ENCODE assay signal across 29 mouse cellular contexts in genomic region chr2:20516270-20516865, GRCm38 (mm10).
DNase-seq lines count a peak whose midpoint lies in the region; ATAC-seq and TF ChIP-seq lines count a peak whose summit lies in the region.
"Had no signal": no experiment of that assay in that cellular context is flagged by ENCODE, and none has a peak within 500 bp of the region (broad histone marks: within the 10 kb centered on the region; RNA-seq: fewer than 3 reads in every experiment).

No protein-coding gene starts in this region.

- H3K4me3 ChIP-seq in heart, embryonic 11.5 days (ENCODE audit: low read depth, low read length), result no peak overlapping the region
- no peak overlapping the region for H3K4me3 ChIP-seq in ES-E14 (ENCODE audit: insufficient read depth in 1 of 2, low read depth in 1 of 2, low read length in 2 of 2, poor library complexity in 1 of 2, severe bottlenecking in 1 of 2)
- H3K4me3 ChIP-seq in brown adipose tissue, adult 24 weeks (ENCODE audit: insufficient read depth, low read depth, low read length), result no peak overlapping the region
- no peak overlapping the region for H3K4me3 ChIP-seq in forebrain, embryonic 10.5 days
- H3K4me3 ChIP-seq: embryonic facial prominence, embryonic 10.5 days; embryonic facial prominence, embryonic 13.5 days; erythroblast, embryonic 14.5 days; forebrain, embryonic 13.5 days; gastrocnemius, adult 2 months; heart, embryonic 13.5 days; hindbrain, embryonic 15.5 days; intestine, embryonic 15.5 days had no signal

- WGBS in heart, embryonic 11.5 days (ENCODE audit: insufficient replicate concordance), result 84% methylated on average over 8 of the region's 8 CpGs
- whole genome bisulfite sequencing in forebrain, embryonic 10.5 days, result 92% methylated on average over 8 of the region's 8 CpGs

- no peaks in the 10 kb centered on the region for H3K36me3 ChIP-seq in heart, embryonic 11.5 days (ENCODE audit: control insufficient read depth, insufficient read depth, low read length)
- H3K36me3 ChIP-seq in ES-E14 (ENCODE audit: control insufficient read depth, insufficient read depth, low read length, poor library complexity, severe bottlenecking), result no peaks in the 10 kb centered on the region
- no peaks in the 10 kb centered on the region for H3K36me3 ChIP-seq in forebrain, embryonic 10.5 days (replicated peaks)
- H3K36me3 ChIP-seq: embryonic facial prominence, embryonic 10.5 days; embryonic facial prominence, embryonic 13.5 days; heart, embryonic 13.5 days; hindbrain, embryonic 15.5 days; intestine, embryonic 15.5 days had no signal

- no peaks in the 10 kb centered on the region for H3K4me1 ChIP-seq in heart, embryonic 11.5 days (ENCODE audit: control insufficient read depth, insufficient read depth, low read length)
- peaks cover 5 to 15% of the 10 kb centered on the region in 2 experiments for H3K4me1 ChIP-seq in ES-E14 (ENCODE audit: control insufficient read depth in 2 of 2, insufficient read depth in 2 of 2, low read length in 2 of 2, poor library complexity in 1 of 2)
- peaks cover 8% of the 10 kb centered on the region; the same call in 1 of the 2 replicates for H3K4me1 ChIP-seq in brown adipose tissue, adult 24 weeks (ENCODE audit: control insufficient read depth, insufficient read depth, insufficient read length, low read length)
- H3K4me1 ChIP-seq in forebrain, embryonic 10.5 days, result peaks cover 23% of the 10 kb centered on the region

- H3K9me3 ChIP-seq in heart, embryonic 11.5 days (replicated peaks; ENCODE audit: control insufficient read depth, low read length), result no peaks in the 10 kb centered on the region
- H3K9me3 ChIP-seq in ES-E14 (ENCODE audit: control insufficient read depth, insufficient read depth, low read depth, low read length), result no peaks in the 10 kb centered on the region
- H3K9me3 ChIP-seq in forebrain, embryonic 10.5 days, result no peaks in the 10 kb centered on the region
- H3K9me3 ChIP-seq: embryonic facial prominence, embryonic 10.5 days; embryonic facial prominence, embryonic 13.5 days; forebrain, embryonic 13.5 days; hindbrain, embryonic 15.5 days; intestine, embryonic 15.5 days had no signal

- in situ Hi-C loops in ES-E14 (cut with MboI; ENCODE audit: low sequenced_read_pairs in 2 of 2, unreplicated experiment in 2 of 2), result no loop called here

- no peak overlapping the region for H3K27ac ChIP-seq in heart, embryonic 11.5 days (ENCODE audit: low read depth, low read length)
- no peak overlapping the region; the same call in 1 of the 2 replicates for H3K27ac ChIP-seq in ES-E14 (ENCODE audit: insufficient read depth, low read depth, low read length, poor library complexity, severe bottlenecking)
- H3K27ac ChIP-seq in brown adipose tissue, adult 24 weeks (replicated peaks; ENCODE audit: low read depth, low read length), result peak overlapping the region; percentile 63; the same call in 1 of the 2 replicates
- H3K27ac ChIP-seq in forebrain, embryonic 10.5 days, result no peak overlapping the region
- H3K27ac ChIP-seq: embryonic facial prominence, embryonic 10.5 days; embryonic facial prominence, embryonic 13.5 days; forebrain, embryonic 13.5 days; heart, embryonic 13.5 days; hindbrain, embryonic 15.5 days; intestine, embryonic 15.5 days had no signal

- H3K27me3 ChIP-seq in heart, embryonic 11.5 days (ENCODE audit: control insufficient read depth, insufficient read depth, low read length), result no peaks in the 10 kb centered on the region
- H3K27me3 ChIP-seq in forebrain, embryonic 10.5 days (ENCODE audit: poor library complexity, severe bottlenecking), result peaks cover 3% of the 10 kb centered on the region; the same call in 1 of the 2 replicates
- H3K27me3 ChIP-seq: embryonic facial prominence, embryonic 13.5 days; forebrain, embryonic 13.5 days; heart, embryonic 13.5 days; intestine, embryonic 15.5 days had no signal

- DNase-seq in heart, adult 11 months, result peak; percentile 68
- peak; percentile 13 for DNase-seq in testis, postnatal 10 days (ENCODE audit: low spot score)
- no peak for DNase-seq in testis, postnatal 14 days (ENCODE audit: low spot score)
- no peak for DNase-seq in ES-E14 (ENCODE audit: low read depth, low spot score)
- no peak for DNase-seq in thymus, postnatal 0 days (ENCODE audit: low spot score)
- no peak for DNase-seq in forebrain, embryonic 10.5 days (ENCODE audit: extremely low spot score, low spot score)
- DNase-seq: adrenal gland, adult 2 months; adrenal gland, postnatal 14 days; cerebellum, adult 11-12 months; cerebellum, adult 8-10 months; cerebellum, postnatal 10 days; cerebellum, postnatal 36 days; embryo, embryonic 11 days; gastrocnemius, adult 2 months; gastrocnemius, postnatal 14 days; heart, adult 18-20 months; heart, postnatal 14 days; heart, postnatal 4 days; kidney, adult 11 months had no signal

- H3K9ac ChIP-seq in heart, embryonic 11.5 days (ENCODE audit: low read depth, low read length), result no peak overlapping the region
- H3K9ac ChIP-seq in ES-E14 (ENCODE audit: insufficient read depth, low read depth, low read length, poor library complexity, severe bottlenecking), result no peak overlapping the region
- H3K9ac ChIP-seq: embryonic facial prominence, embryonic 13.5 days; forebrain, embryonic 13.5 days; heart, embryonic 13.5 days; hindbrain, embryonic 15.5 days; intestine, embryonic 15.5 days had no signal

- no peak overlapping the region for H3K4me2 ChIP-seq in heart, embryonic 11.5 days
- H3K4me2 ChIP-seq: embryonic facial prominence, embryonic 13.5 days; forebrain, embryonic 13.5 days; heart, embryonic 13.5 days; hindbrain, embryonic 15.5 days; intestine, embryonic 15.5 days had no signal

- ATAC-seq in heart, embryonic 11.5 days (replicated peaks; ENCODE audit: insufficient number of reproducible peaks, low FRiP score, low TSS enrichment), result no peak
- ATAC-seq: forebrain, embryonic 13.5 days; forebrain, embryonic 16.5 days; intestine, embryonic 15.5 days had no signal

TF ChIP-seq in ES-E14, 5 proteins besides CTCF, POLR2A, EP300 and RAD21:
- TF ChIP-seq CHD2 (IDR thresholded peaks at IDR 0.05; ENCODE audit: low read depth, low read length), result no peak
- TF ChIP-seq ZNF384 (IDR thresholded peaks at IDR 0.05; ENCODE audit: low read depth, low read length), result peak; percentile 92

Comparison
In these comparisons a context has a peak if more than half of its experiments do, and no peak if none do; other contexts are left out.
1. DNase-seq: peak in heart, adult 11 months (single experiment) and testis, postnatal 10 days (single experiment); none in testis, postnatal 14 days (single experiment), ES-E14 (single experiment), thymus, postnatal 0 days (single experiment) and forebrain, embryonic 10.5 days (single experiment).